Mouse (Mus musculus) R1 (cell line): Measurements from ENCODE around the gene 9930022D16Rik.

Experiments used
- DNase-seq: peaks from one replicate; pipeline ENCODE4 v3.0.0-alpha.2; 2018; ENCODE audit warnings: low read depth, low spot score

9930022D16Rik gene

GRCm38 (mm10) chr11:109416709-109417420 lies 3.1 kb downstream of the 9930022D16Rik start:
- DNase-seq = no peak

DNA sequence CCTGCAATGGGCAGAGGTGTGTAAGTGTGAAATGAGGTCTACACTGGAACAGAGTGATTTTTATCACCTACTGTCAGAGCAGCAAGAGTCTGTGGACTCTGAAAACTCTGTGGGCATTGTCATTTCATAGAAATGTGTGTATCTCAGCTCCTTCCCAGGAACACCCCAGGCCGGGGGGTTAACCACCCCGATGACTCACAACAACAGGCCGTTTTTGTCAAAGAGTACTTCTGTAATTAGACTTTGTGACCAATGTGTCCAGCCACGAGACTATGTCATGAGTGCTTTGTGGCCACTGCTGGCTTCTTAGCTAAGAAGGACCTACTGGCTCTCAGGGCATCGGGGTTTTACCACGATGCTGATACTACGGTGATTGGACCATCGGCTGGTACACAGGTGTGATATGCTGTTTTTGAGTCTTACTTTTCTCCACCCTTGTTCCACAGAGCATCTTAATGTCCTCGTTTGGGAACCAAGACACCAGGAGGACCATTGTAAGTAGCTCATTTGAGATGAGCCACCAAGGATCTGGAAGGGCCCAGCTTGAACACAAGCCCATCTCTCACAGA lies 3.8 kb downstream of the 9930022D16Rik start:
- DNase-seq = no peak

DNA sequence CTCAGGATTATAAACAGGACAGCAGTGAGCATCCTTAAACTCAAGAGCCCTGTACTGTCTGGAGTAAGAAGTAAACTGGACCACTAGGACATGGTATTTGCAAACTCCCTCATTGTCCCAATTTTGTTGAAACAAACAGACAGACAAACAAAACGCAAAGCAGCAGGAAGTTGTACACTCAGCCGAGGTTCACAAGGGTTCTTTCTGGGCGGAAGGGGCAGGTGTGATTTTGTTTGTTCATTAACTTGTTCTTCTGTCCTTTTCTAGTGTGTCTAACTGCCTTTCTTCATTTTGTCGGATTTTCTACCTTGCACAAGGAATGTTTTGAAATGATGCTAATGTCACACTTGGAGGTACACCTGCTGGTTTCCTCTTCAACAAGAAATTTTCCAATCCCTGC lies 5.7 kb downstream of the 9930022D16Rik start:
- no peak for DNase-seq

DNA sequence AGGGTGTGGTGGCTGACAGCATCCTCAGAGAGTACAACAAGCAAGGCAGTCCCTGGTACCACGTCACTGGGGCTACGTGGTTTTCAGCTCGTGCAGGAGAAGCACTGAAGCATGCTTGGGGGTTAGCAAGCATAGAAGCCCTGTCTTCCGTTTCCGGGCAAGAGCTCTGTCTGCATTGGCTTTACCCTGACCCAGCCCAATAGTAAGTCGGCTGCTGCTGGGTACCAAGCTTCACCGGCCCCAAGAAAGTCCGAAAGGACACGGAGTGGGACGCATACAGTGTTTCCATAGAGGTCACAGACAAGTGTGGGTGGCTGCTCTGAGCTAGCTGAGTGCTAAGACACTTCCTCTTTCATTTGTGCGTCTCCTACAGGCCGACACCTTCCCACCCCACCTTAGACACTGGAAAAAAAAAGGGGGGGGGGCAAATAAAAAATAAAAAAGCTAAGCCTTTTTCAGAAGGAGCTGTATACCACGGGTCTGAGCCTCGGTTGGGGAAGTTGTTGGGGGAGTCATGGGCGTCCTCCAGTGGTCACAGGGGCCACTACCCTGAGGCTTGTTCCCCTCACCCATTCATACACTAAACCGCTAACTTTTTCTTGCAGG lies 6.3 kb downstream of the 9930022D16Rik start:
- peak; percentile 27 for DNase-seq

- no peak for DNase-seq
Measured at GRCm38 (mm10) chr11:109420567-109420962, 6.8 kb downstream of the 9930022D16Rik start.

DNA sequence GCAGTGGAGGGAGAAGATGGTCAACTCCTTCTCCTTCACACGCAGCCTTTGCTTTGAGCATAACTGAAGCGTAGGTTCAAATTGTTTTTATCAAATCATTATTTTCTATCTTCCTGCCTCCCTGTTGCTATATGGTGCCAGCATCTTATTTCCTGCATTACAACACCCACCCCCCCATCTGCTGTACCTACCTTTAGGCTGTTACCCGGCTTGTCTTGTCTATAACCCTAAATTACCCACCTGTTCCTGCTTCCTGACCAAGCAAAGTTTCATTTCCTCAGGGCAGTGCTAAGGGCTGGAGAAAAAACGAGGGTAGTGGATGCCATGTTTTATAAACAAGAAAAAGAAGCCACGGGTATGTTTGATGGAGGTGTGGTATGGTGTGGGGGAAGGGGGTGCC lies 7.5 kb downstream of the 9930022D16Rik start:
- no peak for DNase-seq

DNA sequence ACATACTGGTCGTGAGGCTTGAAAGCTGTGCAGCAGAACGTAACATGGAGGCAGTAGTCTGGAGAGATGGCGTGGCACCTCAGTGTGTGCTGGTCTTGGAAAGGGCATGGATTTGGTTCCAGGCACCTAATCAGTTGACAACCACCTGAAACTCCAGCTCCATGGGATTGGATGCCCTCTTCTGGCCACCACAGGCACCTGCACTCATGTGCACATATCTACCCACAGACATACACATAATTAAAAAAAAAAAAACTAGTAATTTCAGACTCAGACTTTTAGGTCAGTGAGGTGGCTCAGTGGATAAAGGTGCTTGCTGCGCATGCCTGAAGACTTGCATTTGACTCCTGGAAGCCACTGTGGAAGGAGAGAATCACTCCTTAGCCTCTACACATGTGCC lies 8.5 kb downstream of the 9930022D16Rik start:
- DNase-seq = peak; percentile 32

DNA sequence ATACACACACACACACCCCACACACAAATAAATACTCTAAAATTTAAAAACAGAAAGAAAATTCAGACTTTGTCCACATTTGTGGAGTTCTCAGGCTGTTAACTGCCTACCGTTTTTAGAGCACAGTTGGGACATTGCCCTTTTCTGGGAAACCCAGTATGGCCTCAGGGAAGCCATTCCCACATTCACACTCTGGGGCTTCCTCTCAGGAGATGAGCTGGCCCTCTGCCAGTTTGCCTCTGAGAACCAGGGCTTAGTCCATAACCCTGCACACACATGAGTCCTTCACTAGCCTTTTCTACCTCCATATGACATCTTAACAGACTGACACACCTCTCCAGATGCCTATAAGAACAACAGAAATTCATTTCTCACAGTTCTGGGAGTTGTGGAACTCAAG lies 9.6 kb downstream of the 9930022D16Rik start:
- DNase-seq = no peak

DNA sequence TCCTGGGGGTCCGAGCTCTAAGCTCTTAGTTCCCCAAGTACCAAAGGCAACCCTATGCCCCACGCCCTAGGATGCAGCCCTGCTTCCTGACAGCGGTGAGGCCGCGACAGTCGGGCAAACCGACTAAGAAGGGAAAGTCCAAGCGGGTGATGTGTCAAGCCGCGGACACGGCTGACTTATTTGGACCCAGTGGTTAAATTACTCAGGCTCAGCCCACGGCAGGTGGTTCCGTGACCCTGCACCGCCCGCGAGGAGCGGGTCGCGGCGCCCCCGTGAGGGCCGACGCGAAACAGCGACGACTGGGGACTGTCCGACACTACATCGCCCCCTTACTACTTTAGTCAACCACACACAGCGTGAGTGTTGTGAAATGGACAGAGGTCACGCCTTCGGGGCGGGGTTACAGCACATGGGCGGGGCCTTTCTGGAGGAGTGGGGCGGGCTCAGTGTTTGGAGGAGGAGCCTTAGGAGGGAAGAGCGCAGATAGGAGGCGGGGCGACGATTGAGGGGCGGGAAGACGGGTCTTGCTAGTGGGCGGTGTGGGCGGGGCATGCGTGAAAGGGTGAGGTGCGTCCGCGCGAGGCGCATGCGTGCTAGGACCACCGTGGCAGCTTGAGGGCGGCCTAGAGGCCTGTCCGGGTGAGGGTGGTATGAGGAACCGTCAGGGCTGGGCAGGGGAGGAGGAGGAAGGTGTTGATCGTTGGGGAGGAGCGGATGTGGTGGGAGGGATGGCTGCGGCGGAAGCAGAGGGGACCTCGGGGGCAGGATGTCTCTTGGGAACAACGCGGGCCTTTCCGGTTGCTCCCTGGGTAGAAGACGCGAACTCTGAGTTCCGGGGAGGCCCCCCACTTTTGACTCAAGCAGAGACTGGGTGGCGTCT lies 11.9 kb downstream of the 9930022D16Rik start, which contains the start of gene Amz2:
Amz2 (plus strand) TSS at position 555 of the 880 bp plus-strand sequence.
- DNase-seq = peak; percentile 98

DNA sequence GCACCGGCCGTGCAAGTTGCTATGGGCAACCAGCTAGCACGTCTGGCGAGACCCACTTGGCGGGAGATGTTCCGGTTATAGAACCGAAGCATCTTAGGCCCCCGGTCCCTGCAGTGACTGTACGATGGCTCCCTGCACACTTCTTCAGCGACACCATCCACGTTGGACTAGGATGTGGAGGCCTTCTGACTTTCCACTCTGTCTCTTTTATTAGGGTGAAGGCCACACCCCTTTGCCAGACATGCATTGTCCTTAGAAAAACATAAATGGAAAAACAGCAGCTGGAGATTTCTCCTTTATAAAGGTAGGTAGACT lies 12.5 kb downstream of the 9930022D16Rik start:
- no peak for DNase-seq

GRCm38 (mm10) chr11:109427353-109427752 lies 13.6 kb downstream of the 9930022D16Rik start:
- no peak for DNase-seq

- DNase-seq = no peak
Measured at GRCm38 (mm10) chr11:109434233-109434798, 20.6 kb downstream of the 9930022D16Rik start.

DNA sequence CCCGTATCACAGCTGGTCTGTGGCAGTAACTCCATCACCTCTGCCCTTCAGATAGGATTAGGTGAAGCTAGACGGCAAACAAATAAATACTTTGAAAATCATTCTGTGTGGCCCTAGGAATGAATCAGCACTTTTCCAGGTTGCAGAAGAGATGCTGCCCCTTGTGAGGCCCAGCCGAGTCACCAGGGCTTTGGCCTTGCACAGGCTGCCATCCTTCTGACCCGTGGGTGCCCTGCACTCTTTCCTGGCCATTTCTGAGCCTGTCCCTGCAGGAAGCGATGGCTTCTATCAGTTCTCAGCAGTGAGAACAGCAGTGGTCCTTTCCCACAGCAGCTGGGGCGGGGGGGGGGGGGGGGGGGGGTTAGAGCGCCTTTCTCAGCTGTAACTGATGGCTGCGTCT lies 23.2 kb downstream of the 9930022D16Rik start:
- DNase-seq = no peak

DNA sequence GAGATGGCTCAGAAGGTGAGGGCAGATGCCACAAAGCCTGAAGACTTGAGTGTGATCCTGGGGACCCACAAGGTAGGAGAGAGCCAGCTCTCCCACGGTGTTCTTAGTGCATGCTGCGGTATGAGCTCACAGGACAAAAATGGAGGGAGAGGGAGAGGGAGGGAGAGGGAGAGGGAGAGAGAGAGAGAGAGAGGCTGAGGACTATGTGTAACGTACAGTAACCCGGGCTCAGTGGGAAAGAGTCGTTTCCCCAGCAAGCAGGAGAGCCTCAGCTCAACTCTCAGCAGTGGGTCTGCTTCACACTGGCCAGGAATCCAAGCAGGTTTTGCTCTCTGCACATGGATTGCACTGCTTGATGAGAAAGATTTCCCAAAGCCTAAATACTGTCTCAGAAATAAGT lies 25.5 kb downstream of the 9930022D16Rik start:
- no peak for DNase-seq

DNA sequence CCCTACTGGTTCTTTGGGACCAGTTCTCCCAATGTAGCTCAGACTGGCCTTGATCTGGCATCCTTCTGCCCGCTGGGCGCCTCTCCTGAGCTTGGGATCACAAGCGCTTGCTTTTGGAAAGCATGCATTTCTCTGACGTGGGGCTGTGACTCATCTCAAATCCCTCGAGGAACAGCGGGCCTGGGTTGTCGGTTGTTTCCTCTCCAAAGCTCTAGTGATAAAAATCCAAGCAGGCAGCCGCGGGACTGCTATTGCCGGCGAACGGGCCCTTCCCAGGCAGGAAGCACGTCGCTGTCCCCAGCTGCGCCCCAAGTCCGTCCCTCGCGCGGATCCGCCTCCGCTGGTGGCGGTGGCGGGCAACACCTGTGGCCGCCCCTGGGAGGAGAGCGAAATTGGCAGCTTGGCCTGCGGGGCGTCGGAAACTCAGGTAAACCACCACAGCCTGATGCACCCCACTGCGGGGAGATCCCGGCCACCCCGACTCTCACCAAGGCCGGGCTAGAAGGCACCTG lies 26.2 kb downstream of the 9930022D16Rik start:
- peak; percentile 45 for DNase-seq

GRCm38 (mm10) chr11:109440641-109441040 lies 26.9 kb downstream of the 9930022D16Rik start:
- DNase-seq = no peak

DNA sequence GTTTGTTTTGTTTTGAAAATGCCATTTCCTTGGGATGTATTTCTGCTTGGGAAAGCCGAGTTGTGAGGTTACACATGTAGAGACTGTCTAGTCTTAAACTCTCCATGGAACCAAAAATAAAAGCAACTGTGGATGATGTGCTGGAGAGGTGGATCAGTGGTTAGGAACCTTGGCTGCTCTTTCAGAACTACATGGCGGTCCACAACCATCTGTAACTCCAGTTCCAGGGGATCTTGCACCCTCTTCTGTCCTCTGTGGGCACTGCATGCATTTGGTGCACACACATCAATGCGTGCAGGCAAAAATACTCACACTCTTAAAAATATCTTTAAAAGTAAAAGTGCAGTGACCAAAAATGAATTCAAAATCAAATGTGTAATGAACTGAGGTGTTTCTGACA lies 27.4 kb downstream of the 9930022D16Rik start:
- DNase-seq = peak; percentile 74

DNA sequence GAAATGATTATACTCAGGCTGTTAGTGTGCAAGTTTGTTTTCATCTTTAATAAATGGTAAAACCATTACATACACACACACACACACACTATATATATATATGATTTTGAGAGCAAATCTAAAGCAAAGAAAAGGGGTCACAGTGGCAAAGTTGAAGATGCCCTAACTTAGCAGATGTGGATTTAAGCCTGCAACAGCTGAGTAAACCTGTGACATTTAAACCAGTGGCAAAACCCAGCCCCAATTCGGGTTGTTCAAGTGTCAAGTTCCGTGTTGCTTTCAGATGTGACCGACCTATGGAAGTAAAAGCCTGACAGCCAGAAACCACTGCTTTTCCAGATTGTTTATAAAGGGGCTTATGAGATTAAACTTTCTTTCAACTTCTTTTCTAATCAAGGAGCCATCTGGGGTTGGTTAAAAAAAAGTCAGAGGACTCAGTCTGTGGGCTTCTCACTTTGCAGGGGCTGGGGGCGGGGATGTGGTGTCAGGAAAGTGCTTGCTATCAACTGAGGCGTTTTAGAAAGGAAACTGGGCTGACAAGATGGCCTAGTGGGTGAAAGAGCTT lies 28.5 kb downstream of the 9930022D16Rik start:
- DNase-seq = no peak

DNA sequence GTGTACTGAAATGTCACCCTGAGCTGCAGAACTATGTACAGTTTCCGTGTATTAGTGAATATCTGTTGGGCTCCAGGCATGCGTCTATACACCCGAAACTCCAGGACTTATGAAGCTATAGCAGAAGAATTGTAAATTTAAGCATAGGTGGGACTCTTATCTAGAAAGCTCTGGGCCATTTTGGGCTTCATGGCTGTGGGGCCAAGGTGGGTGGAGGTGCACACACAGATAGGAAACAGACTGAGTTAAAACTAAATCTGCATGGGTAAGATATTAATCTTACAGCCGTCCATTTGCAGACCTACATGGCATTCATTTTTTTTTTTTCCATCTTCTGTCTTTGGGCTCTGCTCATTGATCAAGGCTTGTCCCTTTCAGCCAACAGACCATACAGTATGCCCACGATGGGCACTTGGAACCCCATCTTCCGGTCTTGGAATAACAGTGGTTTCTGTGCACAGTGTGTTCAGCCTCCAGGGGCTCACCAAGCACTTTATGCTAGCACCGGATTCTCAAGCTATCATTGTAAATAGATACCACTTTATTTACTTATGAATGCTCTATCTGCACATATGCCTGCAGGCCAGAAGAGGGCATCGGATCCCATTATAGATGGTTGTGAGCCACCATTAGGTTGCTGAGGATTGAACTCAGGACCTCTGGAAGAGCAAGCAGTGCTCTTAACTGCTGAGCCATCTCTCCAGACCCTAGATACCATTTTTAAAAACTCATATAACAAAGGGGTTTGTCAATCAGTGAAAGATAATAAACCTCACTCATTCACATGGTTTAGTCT lies 29.9 kb downstream of the 9930022D16Rik start:
- DNase-seq = no peak

- peak; percentile 73 for DNase-seq
Measured at GRCm38 (mm10) chr11:109444600-109444999, 30.9 kb downstream of the 9930022D16Rik start.
